Mouse (Mus musculus) layer of hippocampus, adult 11-12 months (tissue): Measurements from ENCODE around the gene Gpr37l1.
A peak's percentile ranks its signal among the peaks of the same experiment; 100 is the strongest.

Source experiments
- DNase-seq: peaks from one replicate; pipeline ENCODE4 v3.0.0; 2022; ENCODE audit warnings: low spot score

Gene Gpr37l1

DNA sequence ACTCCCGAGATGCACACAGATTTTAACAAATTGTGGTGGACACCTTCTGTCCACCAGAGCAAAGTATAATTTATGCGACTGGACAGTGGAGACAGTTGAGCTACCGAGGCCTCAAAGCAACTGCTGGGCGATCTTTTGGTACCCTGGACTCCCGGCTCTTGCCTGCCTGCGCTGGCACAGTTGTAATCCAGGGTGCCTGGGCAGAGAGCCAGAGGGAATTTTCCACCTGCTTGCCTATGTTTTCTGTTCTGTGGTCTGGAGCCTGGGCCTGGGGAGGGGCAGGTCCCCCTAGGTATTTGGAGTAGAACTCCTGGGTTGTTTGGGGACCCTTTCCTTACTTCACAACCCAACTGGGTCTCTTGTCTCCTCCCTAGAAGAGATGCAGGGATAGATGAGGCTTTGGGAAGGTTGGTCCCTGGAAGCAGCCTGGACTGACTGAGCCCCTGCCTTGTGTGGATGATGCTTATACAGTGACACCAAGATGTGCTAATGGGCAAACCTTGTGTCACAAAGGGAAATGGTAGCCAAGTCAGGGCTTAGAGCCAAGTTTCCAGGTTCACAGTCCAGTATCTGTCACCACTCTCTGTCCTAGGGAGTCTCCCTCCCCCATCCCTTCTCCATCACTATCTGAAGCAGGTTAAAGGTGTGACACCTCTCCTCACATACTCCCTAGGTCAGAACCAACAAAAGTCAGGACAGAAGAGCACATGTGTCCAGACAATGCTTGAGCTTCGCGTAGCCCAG is 14.6 kb upstream of the Gpr37l1 start:
- no peak for DNase-seq

GRCm38 (mm10) chr1:135181275-135181674 is 13.8 kb upstream of the Gpr37l1 start:
- DNase-seq = no peak

DNA sequence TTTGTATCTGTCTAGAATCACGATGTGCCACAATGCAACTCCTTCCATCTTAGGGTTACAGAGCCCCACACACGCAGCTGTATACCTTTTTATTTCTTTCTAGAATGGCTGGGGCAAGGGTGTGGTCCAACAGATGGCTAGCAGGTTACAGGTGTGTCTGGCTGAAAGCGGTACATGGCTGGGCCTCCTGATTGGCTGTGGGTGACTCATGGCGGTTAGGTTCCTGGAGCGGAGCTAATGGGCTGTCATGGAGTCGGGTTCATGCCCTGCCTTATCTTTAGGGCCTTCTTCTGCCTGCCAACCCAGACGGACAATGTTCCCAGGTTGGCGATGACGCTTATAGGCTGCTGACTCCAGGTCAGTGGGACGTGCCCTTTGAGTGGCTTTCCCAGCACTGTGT is 13.3 kb upstream of the Gpr37l1 start:
- no peak for DNase-seq

GRCm38 (mm10) chr1:135178863-135179262 is 11.4 kb upstream of the Gpr37l1 start:
- DNase-seq = no peak

DNA sequence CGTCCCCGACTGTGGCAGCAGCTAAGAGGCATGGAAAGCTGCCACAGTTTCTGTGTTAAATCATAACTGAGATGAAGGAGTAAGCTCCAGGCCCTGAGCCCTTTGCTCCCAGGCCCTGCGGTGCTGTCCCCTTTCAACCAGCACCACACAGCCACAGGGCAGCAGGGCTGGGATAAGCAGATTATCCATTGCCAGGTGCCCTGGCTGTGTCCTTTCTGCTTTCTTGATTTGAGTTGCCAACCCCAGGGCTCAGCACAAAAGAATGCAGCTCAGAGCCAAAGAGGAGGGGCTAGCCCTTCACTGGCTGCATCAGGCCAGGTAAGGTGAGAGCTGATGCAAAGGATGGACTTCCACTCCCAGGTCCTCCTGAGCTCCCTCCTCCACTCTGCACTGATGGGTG is 10.2 kb upstream of the Gpr37l1 start:
- no peak for DNase-seq

GRCm38 (mm10) chr1:135175176-135175575 is 7.7 kb upstream of the Gpr37l1 start:
- DNase-seq = no peak

DNA sequence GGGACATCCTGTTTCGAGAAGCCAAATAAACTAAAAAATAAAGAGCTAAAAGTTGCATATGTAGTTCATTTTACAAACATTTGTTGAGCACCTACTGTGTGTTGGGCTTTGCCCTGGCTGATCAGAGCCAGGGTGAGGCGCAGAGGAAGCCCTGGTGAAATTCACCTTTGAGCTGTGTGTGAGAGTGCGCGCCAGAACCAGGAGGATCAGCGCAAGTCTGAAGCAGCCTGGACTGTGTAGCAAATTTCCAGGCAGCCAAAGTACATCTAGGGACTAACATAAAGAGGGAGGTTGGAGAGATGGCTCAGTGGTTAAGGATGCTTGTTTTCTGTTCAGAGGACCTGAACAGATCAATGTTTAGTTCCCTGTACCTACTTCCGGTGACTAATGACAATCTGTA is 5.8 kb upstream of the Gpr37l1 start:
- DNase-seq = no peak

- peak; percentile 80 for DNase-seq
Measured at GRCm38 (mm10) chr1:135171984-135172383, 4.5 kb upstream of the Gpr37l1 start.

DNA sequence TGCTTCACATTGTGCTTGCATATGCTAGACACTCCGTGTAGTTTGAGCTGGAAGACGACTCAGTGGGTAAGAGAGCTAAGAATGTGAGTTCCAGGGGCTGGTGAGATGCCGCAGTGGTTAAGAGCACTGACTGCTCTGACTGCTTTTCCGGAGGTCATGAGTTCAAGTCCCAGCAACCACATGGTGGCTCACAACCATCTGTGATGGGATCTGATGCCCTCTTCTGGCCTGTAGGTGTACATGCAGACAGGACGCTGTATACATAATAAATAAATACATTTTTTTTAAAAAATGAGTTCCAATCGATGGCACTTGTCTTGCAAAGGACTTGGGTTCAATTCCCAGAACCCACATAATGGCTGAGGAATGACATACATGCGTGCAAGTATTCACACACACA is 3.7 kb upstream of the Gpr37l1 start:
- DNase-seq = no peak

- no peak for DNase-seq
Measured at GRCm38 (mm10) chr1:135170299-135170698, 2.8 kb upstream of the Gpr37l1 start.

DNA sequence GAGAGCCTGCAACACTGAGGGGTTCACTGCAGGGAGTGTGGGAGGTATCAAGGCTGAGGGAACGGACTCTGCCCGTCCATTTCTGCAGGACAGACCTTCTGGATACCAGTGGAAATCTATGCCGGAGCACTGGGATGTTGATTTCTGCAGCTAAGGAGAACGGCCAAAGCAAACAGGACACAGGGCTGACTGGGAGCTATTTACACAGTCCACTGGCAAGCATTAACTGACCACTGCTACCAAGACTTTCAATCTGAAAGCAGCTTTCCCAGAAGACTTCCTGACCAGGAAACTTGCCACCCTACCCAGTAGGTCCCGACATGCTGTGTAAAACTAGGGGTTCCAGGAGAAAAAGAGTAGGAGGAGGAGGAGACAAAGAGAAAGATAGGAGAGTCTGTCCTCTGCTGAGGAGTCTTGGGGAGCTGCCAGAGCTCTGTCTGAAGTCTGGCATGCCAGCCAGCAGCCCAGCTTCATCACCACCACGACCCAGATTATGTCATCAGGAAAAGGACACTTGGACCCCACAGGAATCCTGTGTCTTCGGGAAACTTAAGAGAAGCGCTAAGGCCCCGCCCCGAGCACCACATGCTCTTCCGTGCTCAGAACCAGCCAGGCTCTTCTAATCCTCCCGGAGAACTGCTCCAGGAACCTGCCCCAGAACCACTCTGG is 2.2 kb upstream of the Gpr37l1 start:
- DNase-seq = no peak

DNA sequence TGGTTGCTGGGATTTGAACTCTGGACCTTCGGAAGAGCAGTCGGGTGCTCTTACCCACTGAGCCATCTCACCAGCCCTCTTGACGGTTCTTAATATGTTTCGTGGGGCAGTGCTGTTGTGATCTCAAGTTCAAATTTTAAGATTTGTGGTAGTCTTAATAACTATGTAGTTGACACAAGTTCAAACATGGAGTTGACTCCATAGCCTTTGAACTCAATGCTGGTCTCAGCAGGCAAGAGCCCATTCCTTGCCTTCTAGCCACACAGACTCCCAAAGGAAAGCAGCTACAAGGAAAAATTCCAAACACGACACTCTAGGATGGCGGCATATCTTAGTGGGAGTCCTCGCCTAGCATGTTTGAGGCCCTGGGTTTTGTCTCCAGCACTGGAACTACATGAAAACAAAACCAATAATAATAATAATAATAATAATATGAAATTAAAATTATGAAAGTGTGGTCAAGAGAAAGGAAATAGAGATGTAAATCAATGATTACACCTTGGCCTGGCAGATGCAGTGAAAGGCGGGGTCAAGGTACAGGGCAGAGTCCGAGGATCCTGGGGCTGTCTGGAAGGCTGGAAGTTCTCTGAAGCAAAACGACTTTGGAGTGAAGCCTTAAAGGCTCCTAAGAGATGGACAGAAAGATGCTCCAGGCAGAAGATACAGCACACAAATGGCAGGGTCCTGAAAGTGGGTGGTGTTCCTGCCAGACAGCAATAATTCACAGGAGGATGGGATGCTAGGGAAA is 1.1 kb upstream of the Gpr37l1 start:
- no peak for DNase-seq

- peak; percentile 58 for DNase-seq
Measured at GRCm38 (mm10) chr1:135162720-135163119, 4.8 kb downstream of the Gpr37l1 start.

- no peak for DNase-seq
Measured at GRCm38 (mm10) chr1:135160411-135161050, 7.0 kb downstream of the Gpr37l1 start.

- DNase-seq = no peak
Measured at GRCm38 (mm10) chr1:135159556-135160123, 7.8 kb downstream of the Gpr37l1 start.

GRCm38 (mm10) chr1:135159074-135159473 is 8.4 kb downstream of the Gpr37l1 start:
- peak; percentile 73 for DNase-seq

DNA sequence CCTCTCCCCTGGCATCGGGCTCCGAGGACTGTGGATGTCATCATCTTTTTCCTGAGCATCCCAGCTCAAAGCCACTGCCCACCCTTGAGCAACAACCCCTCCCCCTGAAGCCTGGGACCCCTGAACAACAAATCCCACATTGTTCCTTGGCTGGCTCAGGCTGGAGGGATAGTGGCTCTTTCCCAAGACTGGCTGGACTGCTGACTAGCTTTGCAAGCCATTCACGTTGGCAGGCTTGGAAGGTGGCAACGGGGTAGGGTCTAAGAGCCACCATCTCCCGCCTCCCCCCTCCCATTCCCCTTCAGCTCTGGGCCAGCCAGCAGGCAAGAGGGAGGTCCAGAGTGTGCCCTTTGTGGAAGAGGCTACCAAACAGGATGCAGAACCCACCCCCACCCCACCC is 8.8 kb downstream of the Gpr37l1 start:
- peak; percentile 63 for DNase-seq

- no peak for DNase-seq
Measured at GRCm38 (mm10) chr1:135156300-135156699, 11.2 kb downstream of the Gpr37l1 start.

GRCm38 (mm10) chr1:135154411-135154959 is 13.0 kb downstream of the Gpr37l1 start:
- peak; percentile 84 for DNase-seq

DNA sequence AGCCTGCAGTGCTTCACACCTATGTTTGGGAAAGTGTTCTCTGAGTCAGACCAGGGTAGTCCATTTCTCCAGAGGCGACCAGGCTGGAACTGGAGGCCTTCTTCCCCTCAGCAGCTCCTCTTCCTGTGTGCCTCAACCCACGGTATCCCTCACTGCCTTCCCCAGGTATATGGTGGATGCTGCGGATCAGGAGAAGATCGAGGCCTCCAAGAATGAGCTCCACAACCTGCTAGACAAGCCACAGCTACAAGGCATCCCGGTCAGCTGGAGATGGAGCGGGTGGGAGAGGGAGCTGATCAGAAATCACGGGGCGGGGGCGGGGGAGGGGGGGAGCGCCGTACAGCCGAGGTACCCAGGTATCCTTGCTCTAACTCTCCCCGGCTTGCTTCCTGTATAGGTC is 13.5 kb downstream of the Gpr37l1 start:
- DNase-seq = no peak

DNA sequence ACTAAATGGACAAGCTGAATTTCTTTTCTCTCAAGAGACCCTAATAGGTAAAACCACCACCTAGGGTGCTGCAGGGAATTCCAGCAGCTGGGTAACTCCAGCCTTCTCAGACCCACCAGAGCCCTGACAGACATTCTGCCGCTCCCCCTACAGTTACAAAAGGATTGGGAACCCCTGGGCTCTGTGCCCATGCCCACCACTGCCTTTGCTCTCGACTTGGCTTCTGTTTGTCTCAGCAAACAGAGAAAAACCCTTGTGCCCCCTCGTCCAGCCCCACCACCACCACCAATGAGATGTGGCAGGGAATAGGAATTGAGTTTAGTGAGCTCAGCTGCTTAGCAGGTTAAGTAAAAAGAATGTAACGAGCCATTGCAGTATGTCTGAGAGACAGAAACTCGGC is 18.5 kb downstream of the Gpr37l1 start:
- DNase-seq = no peak

DNA sequence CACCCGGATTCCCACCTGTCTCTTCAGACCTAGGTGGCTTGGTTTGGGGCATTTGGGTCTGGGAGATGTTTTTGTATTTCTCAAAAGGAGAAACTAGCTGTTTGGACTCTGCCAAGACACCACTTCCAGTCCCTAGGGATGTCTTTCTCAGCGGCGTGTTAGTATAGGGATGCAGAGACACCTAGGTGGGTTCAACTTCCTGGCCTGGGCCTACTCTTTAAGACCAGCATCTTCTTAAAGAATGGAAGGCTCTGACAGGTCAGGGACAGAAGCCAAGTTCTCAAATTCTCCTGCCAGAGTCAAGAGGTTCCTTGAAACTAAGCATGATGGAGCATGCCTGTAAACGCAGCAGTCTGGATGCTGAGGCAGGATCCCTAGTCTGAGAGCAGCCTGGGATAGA is 19.0 kb downstream of the Gpr37l1 start:
- no peak for DNase-seq
